ENCODE assay signal across 26 mouse cellular contexts in genomic region chr16:30901309-30901708, GRCm38 (mm10).
DNase-seq lines count a peak whose midpoint lies in the region; ATAC-seq and TF ChIP-seq lines count a peak whose summit lies in the region.
"Had no signal": no experiment of that assay in that cellular context is flagged by ENCODE, and none has a peak within 500 bp of the region (broad histone marks: within the 10 kb centered on the region; RNA-seq: fewer than 3 reads in every experiment).

No protein-coding gene starts in this region.

- no peak overlapping the region for H3K4me2 ChIP-seq in forebrain, embryonic 14.5 days (ENCODE audit: low read length)
- no peak overlapping the region for H3K4me2 ChIP-seq in forebrain, embryonic 11.5 days (ENCODE audit: low read depth, low read length, severe bottlenecking)
- H3K4me2 ChIP-seq in midbrain, postnatal 0 days (ENCODE audit: low read depth, low read length, poor library complexity, severe bottlenecking), result no peak overlapping the region
- H3K4me2 ChIP-seq in midbrain, embryonic 14.5 days (ENCODE audit: low read length), result no peak overlapping the region
- H3K4me2 ChIP-seq: forebrain, embryonic 12.5 days; heart, embryonic 12.5 days; heart, embryonic 15.5 days; hindbrain, embryonic 13.5 days; intestine, embryonic 15.5 days had no signal

- H3K9ac ChIP-seq in forebrain, embryonic 14.5 days (ENCODE audit: low read length), result no peak overlapping the region
- no peak overlapping the region for H3K9ac ChIP-seq in forebrain, embryonic 11.5 days (ENCODE audit: low read length)
- no peak overlapping the region for H3K9ac ChIP-seq in midbrain, postnatal 0 days (replicated peaks; ENCODE audit: low read length, poor library complexity, severe bottlenecking)
- H3K9ac ChIP-seq in midbrain, embryonic 14.5 days (replicated peaks; ENCODE audit: low read length), result no peak overlapping the region
- H3K9ac ChIP-seq: forebrain, embryonic 12.5 days; heart, embryonic 12.5 days; heart, embryonic 15.5 days; hindbrain, embryonic 13.5 days; intestine, embryonic 15.5 days had no signal

- H3K9me3 ChIP-seq in forebrain, embryonic 14.5 days (replicated peaks; ENCODE audit: control insufficient read depth, low read length), result peaks cover 5% of the 10 kb centered on the region; the same call in 1 of the 2 replicates
- H3K9me3 ChIP-seq in forebrain, embryonic 11.5 days (ENCODE audit: control insufficient read depth, low read length), result peaks cover 14% of the 10 kb centered on the region
- H3K9me3 ChIP-seq in midbrain, postnatal 0 days (ENCODE audit: low read length), result no peaks in the 10 kb centered on the region; the same call in 1 of the 2 replicates
- peaks cover 16% of the 10 kb centered on the region for H3K9me3 ChIP-seq in midbrain, embryonic 14.5 days (ENCODE audit: control insufficient read depth, low read length)
- H3K9me3 ChIP-seq: intestine, embryonic 15.5 days had no signal

- H3K27me3 ChIP-seq in forebrain, embryonic 14.5 days (replicated peaks; ENCODE audit: control insufficient read depth, insufficient read depth, low read length), result no peaks in the 10 kb centered on the region
- H3K27me3 ChIP-seq in forebrain, embryonic 11.5 days (ENCODE audit: control insufficient read depth, insufficient read depth, low read length), result no peaks in the 10 kb centered on the region
- H3K27me3 ChIP-seq in midbrain, postnatal 0 days (ENCODE audit: insufficient read depth, low read length), result no peaks in the 10 kb centered on the region
- H3K27me3 ChIP-seq in midbrain, embryonic 14.5 days (ENCODE audit: control insufficient read depth, insufficient read depth, low read length), result no peaks in the 10 kb centered on the region
- H3K27me3 ChIP-seq: forebrain, embryonic 12.5 days; heart, embryonic 12.5 days; heart, embryonic 15.5 days; hindbrain, embryonic 13.5 days; intestine, embryonic 15.5 days; Patski had no signal

- no peak for ATAC-seq in forebrain, embryonic 14.5 days
- ATAC-seq in forebrain, embryonic 11.5 days (replicated peaks; ENCODE audit: low FRiP score), result no peak
- ATAC-seq in midbrain, postnatal 0 days (ENCODE audit: low FRiP score), result no peak
- ATAC-seq in midbrain, embryonic 14.5 days (ENCODE audit: low FRiP score, low TSS enrichment), result no peak
- no peak for ATAC-seq in erythroid progenitor cell, adult 5-6 weeks (replicated peaks; ENCODE audit: low FRiP score, poor library complexity, severe bottlenecking)
- ATAC-seq: CD4-positive, CD25-positive, alpha-beta regulatory T cell, adult 4 months; forebrain, embryonic 16.5 days; hindbrain, embryonic 16.5 days; intestine, embryonic 15.5 days; Patski had no signal

- H3K36me3 ChIP-seq in forebrain, embryonic 14.5 days (ENCODE audit: control insufficient read depth, insufficient read depth, low read length), result no peaks in the 10 kb centered on the region
- H3K36me3 ChIP-seq in forebrain, embryonic 11.5 days (ENCODE audit: control insufficient read depth, insufficient read depth, low read length), result no peaks in the 10 kb centered on the region
- no peaks in the 10 kb centered on the region for H3K36me3 ChIP-seq in midbrain, postnatal 0 days (ENCODE audit: insufficient read depth, low read length)
- H3K36me3 ChIP-seq in midbrain, embryonic 14.5 days (ENCODE audit: control insufficient read depth, insufficient read depth, low read length), result no peaks in the 10 kb centered on the region
- H3K36me3 ChIP-seq: forebrain, embryonic 12.5 days; heart, embryonic 12.5 days; heart, embryonic 15.5 days; hindbrain, embryonic 10.5 days; hindbrain, embryonic 13.5 days; intestine, embryonic 15.5 days had no signal

- DNase-seq in forebrain, embryonic 14.5 days (ENCODE audit: low spot score), result peak; percentile 22
- DNase-seq in forebrain, embryonic 11.5 days (ENCODE audit: low spot score), result no peak
- peak; percentile 28 for DNase-seq in midbrain, postnatal 0 days (ENCODE audit: low spot score)
- no peak for DNase-seq in midbrain, embryonic 14.5 days
- peak; percentile 20 for DNase-seq in brain, adult 2 months (ENCODE audit: low read depth, low spot score)
- DNase-seq in right cerebral cortex, adult 18-20 months, result no peak
- DNase-seq: adrenal gland, postnatal 10 days; adrenal gland, postnatal 36 days; cerebellum, adult 11-12 months; cerebellum, adult 9-11 months; gastrocnemius, postnatal 10 days; gastrocnemius, postnatal 36 days; heart, postnatal 10 days; heart, postnatal 36 days; kidney, adult 11 months had no signal

- no peaks in the 10 kb centered on the region for H3K4me1 ChIP-seq in forebrain, embryonic 14.5 days (ENCODE audit: control insufficient read depth, insufficient read depth, low read length)
- H3K4me1 ChIP-seq in forebrain, embryonic 11.5 days (replicated peaks; ENCODE audit: control insufficient read depth, insufficient read depth, low read length), result no peaks in the 10 kb centered on the region
- H3K4me1 ChIP-seq in midbrain, postnatal 0 days (ENCODE audit: insufficient read depth, low read length), result no peaks in the 10 kb centered on the region
- H3K4me1 ChIP-seq in midbrain, embryonic 14.5 days (ENCODE audit: control insufficient read depth, insufficient read depth, low read length), result no peaks in the 10 kb centered on the region
- H3K4me1 ChIP-seq: forebrain, embryonic 12.5 days; heart, embryonic 12.5 days; heart, embryonic 15.5 days; hindbrain, embryonic 10.5 days; hindbrain, embryonic 13.5 days; intestine, embryonic 15.5 days had no signal

- no peak overlapping the region for H3K27ac ChIP-seq in forebrain, embryonic 14.5 days (ENCODE audit: low read depth, low read length)
- no peak overlapping the region for H3K27ac ChIP-seq in forebrain, embryonic 11.5 days (ENCODE audit: low read depth, low read length)
- no peak overlapping the region for H3K27ac ChIP-seq in midbrain, postnatal 0 days (ENCODE audit: low read depth, low read length)
- no peak overlapping the region for H3K27ac ChIP-seq in midbrain, embryonic 14.5 days (replicated peaks; ENCODE audit: low read depth, low read length)
- H3K27ac ChIP-seq: forebrain, embryonic 12.5 days; heart, embryonic 15.5 days; hindbrain, embryonic 10.5 days; hindbrain, embryonic 13.5 days; intestine, embryonic 15.5 days had no signal

- H3K4me3 ChIP-seq in forebrain, embryonic 14.5 days (ENCODE audit: low read depth, low read length), result no peak overlapping the region
- H3K4me3 ChIP-seq in forebrain, embryonic 11.5 days (ENCODE audit: low read depth, low read length), result no peak overlapping the region
- H3K4me3 ChIP-seq in midbrain, postnatal 0 days (ENCODE audit: low read depth, low read length), result no peak overlapping the region
- H3K4me3 ChIP-seq in midbrain, embryonic 14.5 days (replicated peaks; ENCODE audit: low read depth, low read length), result no peak overlapping the region
- H3K4me3 ChIP-seq: forebrain, embryonic 12.5 days; heart, embryonic 12.5 days; heart, embryonic 15.5 days; hindbrain, embryonic 10.5 days; hindbrain, embryonic 13.5 days; intestine, embryonic 15.5 days had no signal

- no peak for TF ChIP-seq CTCF in midbrain, postnatal 0 days (IDR thresholded peaks at IDR 0.05)

Comparison
In these comparisons a context has a peak if more than half of its experiments do, and no peak if none do; other contexts are left out.
1. DNase-seq: peak in forebrain, embryonic 14.5 days (single experiment), midbrain, postnatal 0 days (single experiment) and brain, adult 2 months (single experiment); none in forebrain, embryonic 11.5 days (single experiment), midbrain, embryonic 14.5 days (single experiment) and right cerebral cortex, adult 18-20 months (single experiment).